Mouse (Mus musculus) brain, embryonic 14.5 days (tissue): Measurements from ENCODE around the gene Bpifb3. TPM values are rescaled to one million over a fixed set of nuclear protein-coding genes. Genes with fewer than 3 reads are reported as not detected.

Experiments used
- DNase-seq: peaks from one replicate; pipeline ENCODE4 v3.0.0-alpha.2; 2011; ENCODE audit warnings: low read depth
- CTCF ChIP-seq: fragments of 200-500 bp; IDR thresholded peaks from 2 replicates; pipeline ENCODE4 v1.5.1; 2012; ENCODE audit warnings: inconsistent platforms, mild to moderate bottlenecking, moderate library complexity, borderline replicate concordance; ENCODE audit not compliant: insufficient read depth, insufficient read length; ENCODE audit errors: extremely low read depth
- POLR2A ChIP-seq: fragments of 200-500 bp; IDR thresholded peaks from 2 replicates; pipeline ENCODE4 v1.6.1; 2012; ENCODE audit warnings: mild to moderate bottlenecking, inconsistent platforms, borderline replicate concordance; ENCODE audit not compliant: poor library complexity, insufficient read depth, insufficient read length, severe bottlenecking; ENCODE audit errors: extremely low read depth
- polyA plus RNA-seq: library from polyadenylated mRNA; depleted of rRNA; stranded (reverse); fragments of >200 nt; gene quantifications from 2 replicates; pipeline ENCODE4 v1.2.3, GENCODE M21; 2012; rRNA removed

Bpifb3 gene
- polyA plus RNA-seq, 1 experiment, result 0.07 TPM

GRCm38 (mm10) chr2:153937843-153938242 is 19.8 kb downstream of the Bpifb3 start, which contains the start of gene Bpifb4:
Gene Bpifb4 (plus strand): TSS chr2:153938212.
- TF ChIP-seq CTCF, result no peak
- no peak for TF ChIP-seq POLR2A
- no peak for DNase-seq

GRCm38 (mm10) chr2:153943537-153943936 is 25.5 kb downstream of the Bpifb3 start:
- DNase-seq, result peak; percentile 60
- TF ChIP-seq POLR2A, result no peak
- peak; percentile 72; the same call in 1 of the 2 replicates for TF ChIP-seq CTCF

GRCm38 (mm10) chr2:153944567-153944966 is 26.5 kb downstream of the Bpifb3 start:
- TF ChIP-seq POLR2A (no peak), CTCF (no peak)
- no peak for DNase-seq

DNA sequence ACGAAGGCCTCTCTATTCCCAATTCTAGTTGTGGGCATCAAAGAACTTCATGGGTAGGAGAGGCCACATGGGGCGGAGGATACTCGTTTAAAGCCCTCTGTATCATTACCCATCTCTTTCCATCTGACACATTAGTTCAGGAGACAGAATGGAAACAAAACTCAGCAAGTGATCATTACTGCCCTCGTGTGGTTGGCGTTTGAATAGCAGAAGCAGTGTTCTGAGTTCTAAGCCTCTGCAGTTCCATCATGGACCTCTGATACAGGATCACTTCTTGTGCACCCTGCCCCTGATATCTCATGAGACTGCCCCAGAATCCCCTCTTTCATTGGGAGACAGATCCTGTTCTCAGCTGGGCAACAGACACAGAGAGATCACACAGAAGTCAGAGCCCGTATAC is 34.9 kb downstream of the Bpifb3 start:
- no peak for TF ChIP-seq POLR2A
- peak; percentile 78; the same call in 1 of the 2 replicates for TF ChIP-seq CTCF
- DNase-seq, result peak; percentile 67

- DNase-seq, result peak; percentile 57
- TF ChIP-seq POLR2A (no peak), CTCF (peak; percentile 72)
These were observed 35.8 kb downstream of the Bpifb3 start for GRCm38 (mm10) chr2:153953836-153954235.

DNA sequence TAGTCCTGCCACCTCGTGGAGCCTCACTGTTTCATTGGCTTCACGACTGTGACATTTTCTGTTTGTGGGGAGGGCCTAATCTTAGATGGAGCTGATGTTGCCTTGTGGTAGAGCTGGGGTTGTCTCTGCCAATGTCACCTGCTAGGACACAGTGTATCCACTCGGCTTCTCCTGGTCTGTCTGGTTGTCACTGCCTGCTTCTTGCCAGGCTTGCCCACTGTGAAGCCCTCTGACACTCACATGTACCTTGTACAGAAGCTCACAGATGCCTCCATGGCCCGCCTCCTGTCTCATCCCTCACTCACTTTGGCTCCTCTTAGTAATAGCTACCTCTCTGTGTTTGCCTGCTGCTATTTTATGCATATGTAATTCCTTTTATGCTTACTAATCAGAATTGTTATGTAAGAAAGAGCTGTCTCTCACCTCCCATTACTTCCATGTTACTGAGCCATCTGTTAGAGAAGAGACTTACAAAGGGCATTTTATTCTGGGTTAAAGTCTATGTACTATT is 44.8 kb downstream of the Bpifb3 start:
- peak; percentile 26 for DNase-seq
- no peak for TF ChIP-seq POLR2A
- no peak for TF ChIP-seq CTCF

- DNase-seq, result peak; percentile 3
- no peak for TF ChIP-seq CTCF
- TF ChIP-seq POLR2A, result no peak
These were observed 45.3 kb downstream of the Bpifb3 start for GRCm38 (mm10) chr2:153963334-153963733.

DNA sequence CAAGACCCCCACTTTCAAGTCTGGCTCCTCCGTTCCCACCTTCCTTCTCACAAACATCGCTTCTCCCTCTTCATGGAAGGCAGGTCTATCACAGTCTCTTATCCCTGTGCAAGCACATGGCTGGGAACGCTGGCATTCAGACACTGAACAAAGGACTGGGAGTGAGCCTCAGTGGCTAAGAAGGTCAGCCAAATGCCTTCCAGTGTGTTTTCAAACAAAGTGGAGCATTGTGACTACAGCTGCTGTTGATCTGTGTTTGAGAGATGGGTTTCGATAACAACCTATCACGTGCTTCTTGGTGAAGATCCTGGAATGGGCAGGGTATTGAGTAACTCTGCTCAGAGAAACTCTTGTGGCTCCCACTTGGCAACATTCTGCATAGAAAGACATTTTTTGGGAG is 52.2 kb downstream of the Bpifb3 start:
- no peak for TF ChIP-seq POLR2A
- no peak for TF ChIP-seq CTCF
- peak; percentile 31 for DNase-seq

DNA sequence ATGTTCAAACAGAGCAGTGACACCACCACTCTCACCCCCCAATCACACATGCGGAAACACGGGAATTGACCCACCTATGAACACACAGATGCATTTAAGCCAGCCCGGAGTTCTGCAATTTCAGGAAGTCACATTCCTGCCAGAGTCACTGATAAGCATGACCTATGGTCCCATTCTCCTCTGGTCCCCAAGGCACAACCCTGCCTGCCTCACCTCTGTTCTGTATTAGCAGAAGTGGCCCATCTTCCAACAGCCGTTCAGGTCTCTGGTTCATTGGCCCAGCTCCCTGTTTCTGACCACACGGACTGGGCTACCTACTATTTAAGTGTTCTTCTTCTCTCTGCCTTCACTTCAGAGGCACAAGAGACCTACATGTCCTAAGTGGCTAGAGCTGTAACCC is 56.6 kb downstream of the Bpifb3 start, which contains the start of gene Bpifa6:
Gene Bpifa6, plus strand, starts transcription at position 364 of the 400 bp plus-strand sequence.
- TF ChIP-seq POLR2A (no peak), CTCF (no peak)
- no peak for DNase-seq

Other genes starting within 250 kb of the Bpifb3 start
- gene Dnmt3c, start 221.6 kb upstream of the Bpifb3 start, polyA plus RNA-seq, result 0.03 and 0.06 TPM in 2 replicates
- gene Mapre1, start 177.0 kb upstream of the Bpifb3 start, polyA plus RNA-seq, result 62.8 and 73.8 TPM in 2 replicates
- 0.05 and 0.16 TPM in 2 replicates for gene Efcab8, start 138.3 kb upstream of the Bpifb3 start, polyA plus RNA-seq
- not detected in 2 replicates for gene Sun5, start 47.1 kb upstream of the Bpifb3 start, polyA plus RNA-seq
- gene Bpifb2, start 43.2 kb upstream of the Bpifb3 start, polyA plus RNA-seq, result not detected in 2 replicates
- 0.04 TPM in 1 of 2 replicates, not detected in the other for gene Bpifb6, start 17.8 kb upstream of the Bpifb3 start, polyA plus RNA-seq
- gene Bpifb4, start 20.0 kb downstream of the Bpifb3 start, polyA plus RNA-seq, result not detected in 2 replicates
- not detected in 2 replicates for gene Bpifa6, start 56.7 kb downstream of the Bpifb3 start, polyA plus RNA-seq
- gene Bpifa2, start 90.0 kb downstream of the Bpifb3 start, polyA plus RNA-seq, result not detected in 2 replicates
- not detected in 2 replicates for gene Bpifa3, start 212.1 kb downstream of the Bpifb3 start, polyA plus RNA-seq
- gene Bpifa1, start 224.7 kb downstream of the Bpifb3 start, polyA plus RNA-seq, result not detected in 2 replicates
- gene Bpifa5, start 244.4 kb downstream of the Bpifb3 start, polyA plus RNA-seq, result not detected in 2 replicates